Mouse (Mus musculus) B cell, adult 2 months (primary cell): ENCODE measurements around the gene Podn.
A peak's percentile ranks its signal among the peaks of the same experiment; 100 is the strongest.

Experiments used
- DNase-seq, 2 experiments: peaks; one replicate each; pipeline ENCODE4 v3.0.0; 2022

Gene Podn

DNA sequence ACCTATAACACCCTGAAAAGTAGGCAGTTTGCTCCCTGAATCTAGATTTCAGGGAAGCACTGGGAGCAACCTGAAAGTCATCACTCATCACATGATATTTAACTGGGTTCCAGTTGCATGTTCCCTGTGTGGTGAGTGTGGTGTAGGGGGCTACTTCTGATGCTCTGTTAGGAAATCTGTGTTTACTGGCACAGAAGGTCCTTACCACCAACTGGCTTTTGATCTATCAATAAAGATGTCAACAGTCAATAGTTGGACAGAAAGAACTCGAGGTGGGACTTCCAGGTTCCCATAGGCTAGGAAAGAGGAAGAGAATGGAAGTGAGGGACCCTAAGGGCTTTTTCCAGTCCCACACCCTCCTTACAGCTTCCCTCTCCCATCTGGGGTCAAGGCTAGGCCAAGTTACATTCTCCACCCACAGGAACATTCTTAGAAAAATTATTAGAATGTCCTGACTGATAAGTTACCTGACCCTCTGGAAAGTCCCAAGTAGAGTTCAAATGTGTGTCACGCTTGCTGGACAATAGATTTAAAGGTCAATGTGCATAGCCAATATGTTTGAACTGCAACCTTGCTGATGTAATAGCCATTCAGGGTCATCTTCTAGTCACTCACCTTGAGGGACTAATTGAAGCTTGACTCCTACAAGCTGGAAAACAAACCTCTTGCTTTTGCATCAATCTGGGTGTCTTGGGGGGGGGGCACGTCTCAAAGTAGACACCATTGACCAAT lies 18.9 kb downstream of the Podn start:
- no peak for DNase-seq

- no peak for DNase-seq
These were observed 21.9 kb downstream of the Podn start for GRCm38 (mm10) chr4:108074204-108074823.

DNA sequence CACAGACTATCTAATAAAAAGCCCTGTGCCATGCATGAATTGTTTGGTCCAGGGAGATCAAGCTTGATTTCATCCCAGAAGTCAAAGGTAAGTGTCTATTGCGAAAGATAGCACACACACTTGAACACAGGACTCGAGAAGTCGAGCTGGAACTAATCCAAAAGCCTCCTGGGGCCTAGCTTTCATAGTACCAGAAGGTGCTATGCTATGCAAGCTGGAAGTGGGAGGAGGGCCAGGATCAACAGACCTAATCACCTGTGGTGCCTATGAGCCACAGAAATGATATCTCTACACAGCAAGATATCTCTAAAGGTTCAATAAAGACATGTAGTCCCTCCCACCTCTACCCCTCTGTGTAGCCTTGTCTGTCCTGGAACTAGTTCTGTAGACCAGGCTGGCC lies 24.2 kb downstream of the Podn start:
- no peak for DNase-seq

- DNase-seq, result peak; percentile 95
These were observed 24.9 kb downstream of the Podn start for GRCm38 (mm10) chr4:108071235-108071901.

GRCm38 (mm10) chr4:108070723-108071122 lies 25.5 kb downstream of the Podn start:
- DNase-seq, result peak in 1 of 2 experiments; percentile 7

DNA sequence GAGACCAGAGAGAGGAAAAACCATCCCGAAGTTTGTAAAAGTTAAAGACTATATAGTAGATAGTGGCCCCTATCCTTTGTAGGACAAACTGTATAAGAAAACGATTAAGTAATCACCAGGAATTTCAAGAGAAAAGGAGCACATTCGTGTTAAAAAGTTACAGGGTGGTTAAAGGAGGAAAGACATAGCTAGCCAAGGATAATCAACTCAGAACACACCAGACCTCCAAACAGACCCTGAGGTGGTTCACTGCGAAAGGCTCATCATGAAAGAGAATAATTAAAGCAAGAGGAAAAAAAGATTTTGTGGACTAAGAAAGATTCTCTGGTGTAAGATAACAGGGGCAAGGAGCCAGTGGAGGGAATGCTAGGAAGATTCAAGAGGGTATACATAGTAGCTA lies 26.0 kb downstream of the Podn start:
- DNase-seq, result no peak

DNA sequence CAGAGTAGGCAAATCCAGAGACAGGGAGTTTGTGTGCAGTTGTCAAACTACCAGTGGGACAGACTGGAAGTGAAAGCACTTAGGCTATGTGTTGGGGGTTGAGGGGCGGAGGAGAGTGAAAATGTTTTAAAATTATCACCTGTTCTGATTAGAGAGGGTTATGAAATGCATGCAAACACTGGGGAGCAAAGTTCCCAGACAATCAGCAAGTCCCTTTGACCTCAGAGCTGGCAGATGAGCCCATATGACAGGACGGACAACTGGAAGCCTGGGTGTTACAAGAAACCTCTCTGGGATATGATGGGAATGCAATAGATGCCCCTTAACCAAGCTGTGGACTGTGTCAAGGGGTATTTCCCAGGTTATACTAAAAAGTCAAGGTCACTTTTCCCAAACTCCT lies 28.2 kb downstream of the Podn start:
- DNase-seq, result no peak

- DNase-seq, result no peak
These were observed 29.0 kb downstream of the Podn start for GRCm38 (mm10) chr4:108067261-108067660.

GRCm38 (mm10) chr4:108066569-108066968 lies 29.7 kb downstream of the Podn start:
- DNase-seq, result no peak

GRCm38 (mm10) chr4:108065176-108065844 lies 30.9 kb downstream of the Podn start:
- DNase-seq, result no peak

DNA sequence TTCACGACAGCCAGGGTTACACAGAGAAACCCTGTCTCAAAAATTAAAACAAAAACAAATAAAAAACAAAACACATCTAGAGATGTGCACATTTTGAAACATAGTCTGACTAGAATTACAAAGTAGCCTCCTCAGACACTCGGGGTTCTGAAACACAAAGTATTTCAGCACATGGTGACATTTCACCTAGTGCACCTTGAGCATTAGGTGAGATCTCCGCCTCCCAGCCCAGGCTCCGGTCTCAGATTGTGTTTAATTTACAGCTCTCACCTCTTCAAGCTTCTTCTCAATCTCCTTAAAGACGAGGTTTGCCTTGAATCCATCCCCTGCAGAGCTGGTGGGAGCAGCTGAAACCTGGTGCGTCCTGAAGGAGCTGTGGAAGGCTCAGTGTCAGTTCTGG lies 32.6 kb downstream of the Podn start:
- DNase-seq, result no peak

GRCm38 (mm10) chr4:108062524-108062923 lies 33.7 kb downstream of the Podn start:
- no peak for DNase-seq

- DNase-seq, result no peak
These were observed 35.5 kb downstream of the Podn start for GRCm38 (mm10) chr4:108060774-108061173.

GRCm38 (mm10) chr4:108059601-108060379 lies 36.5 kb downstream of the Podn start:
- DNase-seq, result no peak

- DNase-seq, result no peak
These were observed 38.1 kb downstream of the Podn start for GRCm38 (mm10) chr4:108058166-108058565.

DNA sequence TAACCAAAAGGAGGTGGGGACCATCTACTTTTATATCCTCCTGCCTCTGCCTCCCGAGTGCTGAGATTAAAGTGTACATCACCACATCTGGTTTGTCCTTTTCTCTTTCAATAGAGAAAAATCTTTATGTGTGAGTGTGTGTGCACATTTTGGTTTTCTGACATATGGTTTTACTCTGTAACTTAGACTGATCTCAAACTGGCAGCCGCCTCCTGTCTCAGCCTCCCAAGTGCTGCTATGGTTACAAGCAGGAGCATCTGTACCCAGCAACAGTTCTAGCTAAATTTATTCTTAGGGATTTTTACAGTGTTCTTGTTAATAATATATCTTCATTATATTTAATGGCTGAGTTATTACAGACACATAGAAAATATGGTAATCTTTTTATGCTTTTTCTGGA lies 39.0 kb downstream of the Podn start:
- no peak for DNase-seq

- DNase-seq, result no peak
These were observed 40.4 kb downstream of the Podn start for GRCm38 (mm10) chr4:108055873-108056272.

DNA sequence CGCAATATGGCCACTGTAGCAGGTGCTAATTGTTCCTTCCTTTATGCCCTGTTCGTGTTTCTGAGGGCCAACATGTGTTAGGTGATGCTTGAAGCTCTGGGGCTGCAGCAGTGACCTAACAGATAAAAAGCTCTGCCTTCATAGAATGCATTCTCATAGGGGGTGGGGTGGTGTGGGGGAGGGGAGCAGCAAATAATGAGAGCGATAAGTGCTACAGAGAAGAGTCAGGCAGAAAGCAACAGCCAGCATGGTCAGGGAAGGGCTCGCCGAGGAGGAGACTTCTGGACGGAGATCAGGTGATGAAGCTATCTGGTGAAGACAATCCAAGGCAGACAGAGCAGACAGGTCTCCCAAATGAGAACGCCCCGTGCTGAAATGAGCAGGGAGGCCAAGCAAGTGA lies 43.6 kb downstream of the Podn start:
- DNase-seq, result no peak

DNA sequence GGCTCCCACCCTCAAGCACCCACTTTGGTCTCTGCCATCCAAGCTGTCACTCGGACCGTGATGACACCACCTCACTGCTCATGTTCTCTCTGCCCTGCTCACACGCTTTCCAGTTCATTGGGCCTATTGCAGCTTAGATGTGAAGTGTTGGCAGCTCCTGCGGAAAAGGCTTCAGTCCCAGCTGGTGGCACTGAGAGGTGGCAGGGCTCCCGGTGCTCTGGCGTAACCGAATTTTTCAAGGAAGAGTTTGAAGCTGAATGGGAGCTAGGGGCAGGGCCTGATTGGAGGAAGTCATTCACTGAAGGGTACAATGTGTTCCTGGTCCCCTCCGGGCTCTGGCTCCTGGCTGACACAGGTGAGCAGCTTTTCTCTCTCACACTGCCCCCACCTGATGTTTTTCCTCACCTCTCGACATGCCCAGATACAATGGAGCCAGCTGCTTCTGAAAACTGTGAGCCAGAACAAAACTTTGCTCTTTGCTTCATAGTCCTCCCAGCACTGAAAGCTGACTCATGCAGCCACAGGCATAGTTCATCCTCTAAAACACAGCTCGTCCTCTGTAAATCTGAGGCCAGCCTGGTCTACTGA lies 44.5 kb downstream of the Podn start:
- no peak for DNase-seq

GRCm38 (mm10) chr4:108046136-108046535 lies 50.1 kb downstream of the Podn start:
- no peak for DNase-seq

- DNase-seq, result no peak
These were observed 50.8 kb downstream of the Podn start for GRCm38 (mm10) chr4:108045136-108046107.
